Mouse (Mus musculus): ENCODE results near the gene Pxylp1. TPM values are rescaled to one million over a fixed set of nuclear protein-coding genes. Genes with fewer than 3 reads are reported as not detected.

Gene Pxylp1
- polyA plus RNA-seq, 1 experiment from 2014 or later: 22.2 TPM

- Histone ChIP-seq H3K27me3 (ENCODE audit: insufficient read depth, low read length) (no peaks in the 10 kb centered on the region), H3K27ac (ENCODE audit: low read length) (no peak overlapping the region), H3K36me3 (ENCODE audit: insufficient read depth, low read length) (no peaks in the 10 kb centered on the region), H3K9ac (replicated peaks; ENCODE audit: low read length) (no peak overlapping the region), H3K9me3 (ENCODE audit: low read length) (peaks cover 7% of the 10 kb centered on the region), H3K4me3 (ENCODE audit: low read length) (no peak overlapping the region), H3K4me2 (replicated peaks; ENCODE audit: low read depth, low read length) (no peak overlapping the region), H3K4me1 (ENCODE audit: insufficient read depth, low read length) (no peaks in the 10 kb centered on the region)
- 40% methylated on average over 7 of the region's 7 CpGs for WGBS
- no peak for ATAC-seq (ENCODE audit: low FRiP score, low TSS enrichment)
These were observed 23.6 kb upstream of the Pxylp1 start for GRCm38 (mm10) chr9:96916076-96916475.

- Histone ChIP-seq H3K27me3 (ENCODE audit: insufficient read depth, low read length) (no peaks in the 10 kb centered on the region), H3K9ac (replicated peaks; ENCODE audit: low read length) (no peak overlapping the region), H3K4me1 (ENCODE audit: insufficient read depth, low read length) (no peaks in the 10 kb centered on the region), H3K4me3 (ENCODE audit: low read length) (no peak overlapping the region), H3K4me2 (replicated peaks; ENCODE audit: low read depth, low read length) (no peak overlapping the region), H3K9me3 (ENCODE audit: low read length) (peaks cover 6% of the 10 kb centered on the region), H3K36me3 (ENCODE audit: insufficient read depth, low read length) (no peaks in the 10 kb centered on the region), H3K27ac (ENCODE audit: low read length) (no peak overlapping the region)
- WGBS: 67% methylated on average over 6 of the region's 6 CpGs
- ATAC-seq (ENCODE audit: low FRiP score, low TSS enrichment): no peak
These were observed 22.4 kb upstream of the Pxylp1 start for GRCm38 (mm10) chr9:96914851-96915250.

DNA sequence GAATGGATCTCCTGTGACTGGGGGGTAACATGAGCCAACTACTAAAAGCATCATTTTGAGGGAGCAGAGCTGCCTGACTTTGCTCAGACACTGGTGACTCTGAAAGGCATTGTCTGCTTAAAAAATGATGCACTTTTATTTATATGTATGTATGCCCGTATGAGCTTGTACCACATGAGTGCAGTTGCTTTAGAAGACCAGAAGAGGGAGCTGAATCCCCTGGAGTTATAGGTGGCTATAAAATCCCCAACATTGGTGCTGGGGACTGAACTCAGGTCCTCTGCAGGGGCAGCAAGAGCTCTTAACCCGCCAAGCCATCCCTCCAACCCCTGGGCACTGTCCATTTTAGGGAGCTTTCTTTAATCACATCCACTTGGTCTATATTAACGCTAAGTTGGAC lies 21.5 kb upstream of the Pxylp1 start:
- ATAC-seq (ENCODE audit: low FRiP score, low TSS enrichment): no peak
- no peak overlapping the region for H3K4me3 ChIP-seq (ENCODE audit: low read length)
- H3K9ac ChIP-seq (replicated peaks; ENCODE audit: low read length): no peak overlapping the region
- H3K27me3 ChIP-seq (ENCODE audit: insufficient read depth, low read length): no peaks in the 10 kb centered on the region
- no peak overlapping the region for H3K4me2 ChIP-seq (replicated peaks; ENCODE audit: low read depth, low read length)
- H3K4me1 ChIP-seq (ENCODE audit: insufficient read depth, low read length): no peaks in the 10 kb centered on the region
- 84% methylated on average over 3 of the region's 3 CpGs for WGBS
- H3K9me3 ChIP-seq (ENCODE audit: low read length): no peaks in the 10 kb centered on the region
- H3K27ac ChIP-seq (ENCODE audit: low read length): no peak overlapping the region
- H3K36me3 ChIP-seq (ENCODE audit: insufficient read depth, low read length): no peaks in the 10 kb centered on the region

DNA sequence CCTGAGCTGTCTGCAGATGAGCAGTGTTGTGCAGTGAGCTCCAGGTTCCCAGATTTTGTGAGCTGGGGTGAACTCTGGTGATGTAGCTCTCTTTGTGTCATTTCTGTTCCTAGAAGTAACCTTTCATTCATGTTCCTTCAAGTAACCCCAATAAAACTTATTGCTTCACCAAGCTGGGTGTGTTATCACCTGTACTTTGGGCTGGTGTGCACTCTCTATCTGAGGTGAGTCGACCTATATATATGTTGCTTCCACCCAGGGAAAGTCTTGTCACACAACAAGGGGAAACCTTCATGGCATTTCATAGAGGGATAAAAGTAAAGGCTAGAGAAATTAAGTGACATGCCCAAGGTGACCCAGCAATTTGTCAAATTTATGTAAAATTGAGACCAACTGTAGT lies 17.0 kb upstream of the Pxylp1 start:
- Histone ChIP-seq H3K4me3 (ENCODE audit: low read length) (no peak overlapping the region), H3K36me3 (ENCODE audit: insufficient read depth, low read length) (no peaks in the 10 kb centered on the region), H3K4me1 (ENCODE audit: insufficient read depth, low read length) (no peaks in the 10 kb centered on the region), H3K4me2 (replicated peaks; ENCODE audit: low read depth, low read length) (no peak overlapping the region), H3K9me3 (ENCODE audit: low read length) (no peaks in the 10 kb centered on the region), H3K27ac (ENCODE audit: low read length) (no peak overlapping the region), H3K9ac (replicated peaks; ENCODE audit: low read length) (no peak overlapping the region), H3K27me3 (ENCODE audit: insufficient read depth, low read length) (no peaks in the 10 kb centered on the region)
- 76% methylated on average over 1 of the region's 1 CpGs for WGBS
- ATAC-seq (ENCODE audit: low FRiP score, low TSS enrichment): no peak

DNA sequence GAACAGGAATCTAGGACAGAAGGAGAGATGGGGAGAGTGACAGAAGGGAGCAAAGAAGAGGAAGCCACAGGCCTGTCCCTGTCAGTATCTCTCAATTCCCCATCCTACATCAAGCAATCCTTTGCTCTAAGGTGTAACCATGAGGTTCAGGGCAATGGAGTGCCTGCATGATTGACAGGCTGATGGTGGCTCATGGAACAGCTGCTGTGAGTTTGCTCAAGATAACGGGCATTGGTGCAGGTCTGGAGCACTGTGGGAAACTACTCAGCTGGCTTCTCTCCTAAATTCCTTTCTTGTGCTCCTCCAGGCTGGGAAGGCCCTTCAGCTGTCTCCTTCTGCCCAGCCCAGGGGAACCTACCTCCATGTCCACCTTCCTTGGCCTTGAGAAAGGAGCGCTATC lies 16.3 kb upstream of the Pxylp1 start:
- no peaks in the 10 kb centered on the region for H3K36me3 ChIP-seq (ENCODE audit: insufficient read depth, low read length)
- H3K27me3 ChIP-seq (ENCODE audit: insufficient read depth, low read length): no peaks in the 10 kb centered on the region
- H3K9me3 ChIP-seq (ENCODE audit: low read length): no peaks in the 10 kb centered on the region
- H3K9ac ChIP-seq (replicated peaks; ENCODE audit: low read length): no peak overlapping the region
- WGBS: 78% methylated on average over 2 of the region's 2 CpGs
- ATAC-seq (ENCODE audit: low FRiP score, low TSS enrichment): no peak
- no peak overlapping the region for H3K27ac ChIP-seq (ENCODE audit: low read length)
- no peak overlapping the region for H3K4me2 ChIP-seq (replicated peaks; ENCODE audit: low read depth, low read length)
- no peak overlapping the region for H3K4me3 ChIP-seq (ENCODE audit: low read length)
- no peaks in the 10 kb centered on the region for H3K4me1 ChIP-seq (ENCODE audit: insufficient read depth, low read length)

DNA sequence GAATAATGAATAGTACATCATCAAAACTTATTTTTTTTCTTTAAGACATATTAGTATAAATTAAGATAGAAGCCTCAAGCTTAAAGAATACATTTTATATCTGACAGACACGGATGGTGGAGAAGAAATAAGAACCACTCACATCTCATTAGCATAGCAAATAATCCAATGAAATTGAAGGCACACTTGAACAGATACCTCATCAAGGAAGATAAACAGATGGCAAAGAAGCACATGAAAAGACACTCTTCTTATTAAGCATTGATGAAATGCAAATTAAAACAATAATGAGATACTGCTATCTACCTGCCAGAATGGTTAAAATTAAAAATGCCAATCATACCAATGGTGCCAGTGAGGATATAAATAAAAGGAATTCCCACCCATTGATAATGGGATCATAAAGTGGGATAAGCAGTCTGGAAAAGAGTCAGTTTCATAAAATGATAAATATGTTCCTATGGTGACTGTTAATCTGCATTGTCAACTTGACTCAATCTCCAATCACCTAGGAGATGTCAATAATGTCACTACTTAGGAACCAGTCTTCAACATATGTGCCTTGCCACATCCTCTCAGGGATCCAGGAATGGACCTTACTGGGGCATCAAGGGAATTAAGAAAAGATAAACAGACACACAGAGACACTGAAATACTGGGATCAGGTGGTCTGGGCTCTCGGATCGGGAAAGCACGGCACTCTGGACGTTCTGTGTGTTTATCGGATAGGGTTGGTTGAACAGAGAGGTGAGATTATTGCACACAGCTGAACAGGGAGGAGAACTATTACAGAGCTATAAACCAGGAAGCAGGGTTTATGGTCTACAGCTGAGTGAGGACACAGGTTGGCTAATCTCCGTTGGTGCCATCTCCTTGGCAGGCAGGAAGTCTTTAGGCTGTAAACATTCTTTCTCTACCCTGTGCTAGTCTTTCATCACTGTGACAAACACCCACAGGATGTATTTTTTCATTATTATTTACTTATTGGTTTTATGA lies 12.2 kb upstream of the Pxylp1 start:
- H3K36me3 ChIP-seq (ENCODE audit: insufficient read depth, low read length): no peaks in the 10 kb centered on the region
- no peak for ATAC-seq (ENCODE audit: low FRiP score, low TSS enrichment)
- H3K27ac ChIP-seq (ENCODE audit: low read length): no peak overlapping the region
- no peaks in the 10 kb centered on the region for H3K4me1 ChIP-seq (ENCODE audit: insufficient read depth, low read length)
- H3K9me3 ChIP-seq (ENCODE audit: low read length): no peaks in the 10 kb centered on the region
- no peak overlapping the region for H3K4me3 ChIP-seq (ENCODE audit: low read length)
- H3K27me3 ChIP-seq (ENCODE audit: insufficient read depth, low read length): no peaks in the 10 kb centered on the region
- 55% methylated on average over 7 of the region's 7 CpGs for WGBS
- no peak overlapping the region for H3K9ac ChIP-seq (replicated peaks; ENCODE audit: low read length)
- no peak overlapping the region for H3K4me2 ChIP-seq (replicated peaks; ENCODE audit: low read depth, low read length)

DNA sequence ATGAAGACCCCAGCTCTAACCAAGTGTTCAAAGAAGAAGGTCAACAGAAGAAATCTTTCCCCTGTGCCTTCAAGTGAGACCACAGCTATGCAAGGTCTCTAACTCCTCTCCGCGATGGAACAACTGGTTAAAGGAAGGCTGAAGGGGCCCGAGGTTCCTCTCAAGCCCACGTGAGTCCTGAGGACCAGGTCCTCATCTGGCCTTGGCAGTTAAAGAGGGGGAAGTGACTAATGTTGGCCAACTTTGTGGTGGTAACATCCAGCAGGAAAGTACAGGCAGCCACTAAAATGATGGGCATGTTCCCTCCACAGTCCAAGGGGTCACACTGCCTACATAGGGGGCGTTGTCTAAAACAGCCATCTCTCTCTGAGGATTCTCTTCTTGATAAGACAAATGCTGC lies 7.2 kb upstream of the Pxylp1 start:
- H3K4me3 ChIP-seq (ENCODE audit: low read length): no peak overlapping the region
- 82% methylated on average over 5 of the region's 5 CpGs for WGBS
- no peaks in the 10 kb centered on the region for H3K36me3 ChIP-seq (ENCODE audit: insufficient read depth, low read length)
- no peaks in the 10 kb centered on the region for H3K27me3 ChIP-seq (ENCODE audit: insufficient read depth, low read length)
- ATAC-seq (ENCODE audit: low FRiP score, low TSS enrichment): no peak
- H3K9me3 ChIP-seq (ENCODE audit: low read length): no peaks in the 10 kb centered on the region
- H3K27ac ChIP-seq (ENCODE audit: low read length): no peak overlapping the region
- no peak overlapping the region for H3K4me2 ChIP-seq (replicated peaks; ENCODE audit: low read depth, low read length)
- H3K9ac ChIP-seq (replicated peaks; ENCODE audit: low read length): no peak overlapping the region
- H3K4me1 ChIP-seq (ENCODE audit: insufficient read depth, low read length): no peaks in the 10 kb centered on the region

- Histone ChIP-seq H3K36me3 (ENCODE audit: insufficient read depth, low read length) (no peaks in the 10 kb centered on the region), H3K4me2 (replicated peaks; ENCODE audit: low read depth, low read length) (no peak overlapping the region), H3K27me3 (ENCODE audit: insufficient read depth, low read length) (no peaks in the 10 kb centered on the region), H3K27ac (ENCODE audit: low read length) (no peak overlapping the region), H3K9me3 (ENCODE audit: low read length) (no peaks in the 10 kb centered on the region), H3K4me3 (ENCODE audit: low read length) (no peak overlapping the region), H3K9ac (replicated peaks; ENCODE audit: low read length) (no peak overlapping the region), H3K4me1 (ENCODE audit: insufficient read depth, low read length) (no peaks in the 10 kb centered on the region)
- ATAC-seq (ENCODE audit: low FRiP score, low TSS enrichment): no peak
These were observed 6.5 kb upstream of the Pxylp1 start for GRCm38 (mm10) chr9:96899004-96899403.

- no peak overlapping the region for H3K27ac ChIP-seq (ENCODE audit: low read length)
These were observed 4.2 kb upstream of the Pxylp1 start for GRCm38 (mm10) chr9:96896690-96897089.

GRCm38 (mm10) chr9:96893582-96893981 lies 1.1 kb upstream of the Pxylp1 start:
- ATAC-seq (ENCODE audit: low FRiP score, low TSS enrichment): no peak
- Histone ChIP-seq H3K27me3 (ENCODE audit: insufficient read depth, low read length) (peaks cover 3% of the 10 kb centered on the region; the same call in 1 of the 2 replicates), H3K9ac (replicated peaks; ENCODE audit: low read length) (no peak overlapping the region), H3K4me2 (replicated peaks; ENCODE audit: low read depth, low read length) (no peak overlapping the region), H3K4me3 (ENCODE audit: low read length) (no peak overlapping the region), H3K4me1 (ENCODE audit: insufficient read depth, low read length) (peaks cover 18% of the 10 kb centered on the region), H3K9me3 (ENCODE audit: low read length) (no peaks in the 10 kb centered on the region), H3K36me3 (ENCODE audit: insufficient read depth, low read length) (no peaks in the 10 kb centered on the region), H3K27ac (ENCODE audit: low read length) (peak overlapping the region; percentile 15; the same call in 1 of the 2 replicates)
- WGBS: 28% methylated on average over 5 of the region's 5 CpGs

More at GRCm38 (mm10) chr9:96896690-96897089, 4.2 kb upstream of the Pxylp1 start:
- no peaks in the 10 kb centered on the region for H3K9me3 ChIP-seq (ENCODE audit: low read length)
- H3K9ac ChIP-seq (replicated peaks; ENCODE audit: low read length): no peak overlapping the region
- H3K4me3 ChIP-seq (ENCODE audit: low read length): no peak overlapping the region
- H3K36me3 ChIP-seq (ENCODE audit: insufficient read depth, low read length): no peaks in the 10 kb centered on the region
- H3K4me2 ChIP-seq (replicated peaks; ENCODE audit: low read depth, low read length): no peak overlapping the region
- no peaks in the 10 kb centered on the region for H3K27me3 ChIP-seq (ENCODE audit: insufficient read depth, low read length)
- 97% methylated on average over 1 of the region's 1 CpGs for WGBS
- peaks cover 12% of the 10 kb centered on the region for H3K4me1 ChIP-seq (ENCODE audit: insufficient read depth, low read length)
- ATAC-seq (ENCODE audit: low FRiP score, low TSS enrichment): no peak
